Mouse (Mus musculus) effector memory CD4-positive, alpha-beta T cell, adult 7 months (primary cell): ENCODE data around the gene Trib2. TPM values are rescaled to one million over a fixed set of nuclear protein-coding genes. Genes with fewer than 3 reads are reported as not detected.

Source experiments
- polyA plus RNA-seq: library from polyadenylated mRNA; unstranded; fragments of 100-300 nt; shearing (Covaris generic); gene quantifications from one replicate; pipeline ENCODE4 v1.2.1, GENCODE M21; 2017

The Trib2 gene
- polyA plus RNA-seq, result 119 TPM

GRCm38 (mm10) chr12:15816740-15817178, at the start of gene Trib2:
Trib2 (minus strand) TSS chr12:15816922.

